ENCODE assay signal across 13 mouse cellular contexts in genomic region chr7:78827749-78828362, GRCm38 (mm10). TPM values are rescaled to one million over a fixed set of nuclear protein-coding genes. Genes with fewer than 3 reads are reported as not detected.
A peak's percentile ranks its signal among the peaks of the same experiment; 100 is the strongest.
DNase-seq lines count a peak whose midpoint lies in the region; ATAC-seq and TF ChIP-seq lines count a peak whose summit lies in the region.
"Had no signal": no experiment of that assay in that cellular context is flagged by ENCODE, and none has a peak within 500 bp of the region (broad histone marks: within the 10 kb centered on the region; RNA-seq: fewer than 3 reads in every experiment).

No protein-coding gene starts in this region.

- no peak overlapping the region for H3K4me3 ChIP-seq in neural tube, embryonic 12.5 days
- no peak overlapping the region for H3K4me3 ChIP-seq in liver, embryonic 13.5 days (replicated peaks)
- H3K4me3 ChIP-seq in small intestine, adult 2 months (ENCODE audit: low read depth, low read length), result peak overlapping the region; percentile 3; the same call in 1 of the 2 replicates
- H3K4me3 ChIP-seq: left cerebral cortex, adult 2 months had no signal

- H3K27me3 ChIP-seq in neural tube, embryonic 12.5 days (replicated peaks), result no peaks in the 10 kb centered on the region
- H3K27me3 ChIP-seq in liver, embryonic 13.5 days, result no peaks in the 10 kb centered on the region
- H3K27me3 ChIP-seq in small intestine, adult 2 months (ENCODE audit: control insufficient read depth, insufficient read depth, low read length), result no peaks in the 10 kb centered on the region

- 80% methylated on average over 14 of the region's 14 CpGs for WGBS in neural tube, embryonic 12.5 days
- WGBS in liver, embryonic 13.5 days (ENCODE audit: insufficient replicate concordance), result 78% methylated on average over 14 of the region's 14 CpGs
- WGBS in small intestine, adult 2 months, result 34% methylated on average over 14 of the region's 14 CpGs

- no peak overlapping the region for H3K9ac ChIP-seq in neural tube, embryonic 12.5 days
- H3K9ac ChIP-seq in liver, embryonic 13.5 days, result no peak overlapping the region
- H3K9ac ChIP-seq: liver, embryonic 14.5 days had no signal

- peaks cover 8% of the 10 kb centered on the region; the same call in 1 of the 2 replicates for H3K4me1 ChIP-seq in neural tube, embryonic 12.5 days
- no peaks in the 10 kb centered on the region for H3K4me1 ChIP-seq in liver, embryonic 13.5 days (replicated peaks)
- peaks cover 9% of the 10 kb centered on the region for H3K4me1 ChIP-seq in small intestine, adult 2 months (ENCODE audit: control insufficient read depth, insufficient read depth, insufficient read length, low read length)

- ATAC-seq in neural tube, embryonic 12.5 days (ENCODE audit: low FRiP score, low read depth), result no peak
- peak; percentile 34; the same call in 1 of the 2 replicates for ATAC-seq in liver, embryonic 13.5 days (ENCODE audit: low read depth)

- H3K9me3 ChIP-seq in neural tube, embryonic 12.5 days, result no peaks in the 10 kb centered on the region
- H3K9me3 ChIP-seq in liver, embryonic 13.5 days (replicated peaks), result no peaks in the 10 kb centered on the region

- peaks cover 20% of the 10 kb centered on the region for H3K36me3 ChIP-seq in neural tube, embryonic 12.5 days
- peaks cover 44% of the 10 kb centered on the region for H3K36me3 ChIP-seq in liver, embryonic 13.5 days
- H3K36me3 ChIP-seq in small intestine, adult 2 months (ENCODE audit: control insufficient read depth, insufficient read depth, low read length), result peaks cover 16% of the 10 kb centered on the region

- TF ChIP-seq CTCF in small intestine, adult 2 months (IDR thresholded peaks at IDR 0.05; ENCODE audit: extremely low read depth, insufficient read length, insufficient replicate concordance, low read depth, low read length), result no peak

- H3K27ac ChIP-seq in neural tube, embryonic 12.5 days, result 0 out of 2 replicates have a peak overlapping the region, but pooled peaks have one; percentile 27
- H3K27ac ChIP-seq in liver, embryonic 13.5 days, result no peak overlapping the region
- peak overlapping the region; percentile 38 for H3K27ac ChIP-seq in small intestine, adult 2 months (ENCODE audit: insufficient read depth, low read depth, low read length)
- H3K27ac ChIP-seq: left cerebral cortex, adult 2 months; liver, embryonic 14.5 days had no signal

- peak; percentile 65 for DNase-seq in heart, adult 11 months
- no peak for DNase-seq in heart, postnatal 14 days
- DNase-seq in neural tube, embryonic 10.5 days (ENCODE audit: extremely low spot score, low spot score), result no peak
- no peak for DNase-seq in liver, embryonic 13.5 days
- DNase-seq in left cerebral cortex, postnatal 4 days, result no peak
- DNase-seq: cerebellum, postnatal 10 days; kidney, postnatal 36 days; thymus, adult 18-20 months had no signal

- no peak for TF ChIP-seq POLR2A in small intestine, adult 2 months (IDR thresholded peaks at IDR 0.05; ENCODE audit: low read depth, low read length)

- H3K4me2 ChIP-seq in neural tube, embryonic 12.5 days (replicated peaks), result no peak overlapping the region
- H3K4me2 ChIP-seq in liver, embryonic 13.5 days, result no peak overlapping the region
- H3K4me2 ChIP-seq: heart, embryonic 11.5 days had no signal

- intact Hi-C loops in heart, postnatal 14 days (cut with DNase I), result no loop called here
- intact Hi-C loops in left cerebral cortex, postnatal 4 days (cut with DNase I), result no loop called here

RNA-seq across cellular contexts. Expression of gene Det1, which starts 19.2 kb away (rescaled TPM):
- 1 to 10 TPM; 8.6 to 9.9 TPM for total RNA-seq in heart, postnatal 14 days (2021)
- 19.7 TPM in 2 replicates for polyA plus RNA-seq in neural tube, embryonic 12.5 days (2016; fragmentation: Nextera tagmentation; extraction: Ambion mirVana)
- polyA plus RNA-seq in liver, embryonic 13.5 days (2015; fragmentation: Nextera tagmentation; extraction: Ambion mirVana), result 10.1 and 10.6 TPM in 2 replicates
- polyA plus RNA-seq in small intestine, adult 2 months (2012; rRNA removed), result 7.5 and 10.2 TPM in 2 replicates
- 1 to 10 TPM; 8.2 to 8.4 TPM for total RNA-seq in left cerebral cortex, postnatal 4 days (2021)

RNA-seq across cellular contexts. Expression of gene Mrpl46, which starts 44.5 kb away (rescaled TPM):
- 10 to 100 TPM; 42.8 to 48.3 TPM for total RNA-seq in heart, postnatal 14 days (2021)
- 61.3 and 65.2 TPM in 2 replicates for polyA plus RNA-seq in neural tube, embryonic 12.5 days (2016; fragmentation: Nextera tagmentation; extraction: Ambion mirVana)
- 62.5 and 63.4 TPM in 2 replicates for polyA plus RNA-seq in liver, embryonic 13.5 days (2015; fragmentation: Nextera tagmentation; extraction: Ambion mirVana)
- polyA plus RNA-seq in small intestine, adult 2 months (2012; rRNA removed), result 10.1 and 20.8 TPM in 2 replicates
- 10 to 100 TPM; 23.2 to 24.6 TPM for total RNA-seq in left cerebral cortex, postnatal 4 days (2021)

RNA-seq across cellular contexts. Expression of gene Mrps11, which starts 44.9 kb away (rescaled TPM):
- total RNA-seq in heart, postnatal 14 days (2021), result 10 to 100 TPM; 45.1 to 46.0 TPM
- polyA plus RNA-seq in neural tube, embryonic 12.5 days (2016; fragmentation: Nextera tagmentation; extraction: Ambion mirVana), result 70.1 and 70.8 TPM in 2 replicates
- 54.2 and 57.5 TPM in 2 replicates for polyA plus RNA-seq in liver, embryonic 13.5 days (2015; fragmentation: Nextera tagmentation; extraction: Ambion mirVana)
- polyA plus RNA-seq in small intestine, adult 2 months (2012; rRNA removed), result 25.1 and 32.8 TPM in 2 replicates
- total RNA-seq in left cerebral cortex, postnatal 4 days (2021), result 10 to 100 TPM; 37.5 to 40.2 TPM
